12 mouse cellular contexts compared by ENCODE assay signal in the genomic region with DNA sequence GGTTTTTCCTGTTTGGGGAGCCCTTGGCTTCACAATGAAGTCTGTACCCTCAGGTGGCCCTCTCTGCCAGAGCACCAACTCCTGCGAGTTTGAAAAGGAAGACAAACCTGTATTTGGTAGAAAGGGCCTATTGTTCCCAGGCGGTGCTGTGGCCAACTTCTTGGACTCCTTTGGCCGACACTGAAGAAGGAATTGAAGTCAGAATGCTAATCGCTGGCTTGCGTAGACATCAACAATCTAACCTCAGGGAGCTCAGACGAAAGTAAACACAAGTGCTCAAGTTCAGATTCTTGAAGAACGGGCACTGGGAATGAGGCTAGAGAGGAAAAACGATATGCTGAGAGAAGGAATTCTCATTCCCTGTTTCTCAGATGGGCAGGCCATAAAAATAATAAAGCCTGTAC. TPM values are rescaled to one million over a fixed set of nuclear protein-coding genes. Genes with fewer than 3 reads are reported as not detected.
DNase-seq lines count a peak whose midpoint lies in the region; ATAC-seq and TF ChIP-seq lines count a peak whose summit lies in the region.
"Had no signal": no experiment of that assay in that cellular context is flagged by ENCODE, and none has a peak within 500 bp of the region (broad histone marks: within the 10 kb centered on the region; RNA-seq: fewer than 3 reads in every experiment).

No protein-coding gene starts in this region.

- intact Hi-C loops in heart, postnatal 25 days (cut with DNase I), result no loop called here

- peaks cover 23% of the 10 kb centered on the region; the same call in 1 of the 2 replicates for H3K36me3 ChIP-seq in heart, embryonic 10.5 days
- H3K36me3 ChIP-seq in lung, embryonic 14.5 days (ENCODE audit: insufficient read depth), result peaks cover 16% of the 10 kb centered on the region; the same call in 1 of the 2 replicates

- H3K4me2 ChIP-seq in lung, embryonic 14.5 days, result no peak overlapping the region
- H3K4me2 ChIP-seq: liver, embryonic 12.5 days; neural tube, embryonic 13.5 days had no signal

- no peak overlapping the region for H3K9ac ChIP-seq in lung, embryonic 14.5 days
- H3K9ac ChIP-seq: liver, embryonic 12.5 days; neural tube, embryonic 13.5 days had no signal

- DNase-seq in heart, embryonic 10.5 days (ENCODE audit: low spot score), result no peak
- no peak for DNase-seq in heart, postnatal 25 days (ENCODE audit: low spot score)
- DNase-seq in lung, embryonic 14.5 days, result peak; percentile 61
- no peak for DNase-seq in lung, adult 2 months
- DNase-seq in lung, postnatal 36 days, result peak; percentile 21
- no peak for DNase-seq in right cerebral cortex, postnatal 36 days (ENCODE audit: low spot score in 2 of 2)
- DNase-seq in right cerebral cortex, adult 2 months (ENCODE audit: low spot score in 2 of 2), result no peak
- DNase-seq: cerebellum, adult 9-10 months; midbrain, embryonic 14.5 days had no signal

- H3K27me3 ChIP-seq in heart, embryonic 10.5 days (ENCODE audit: insufficient read depth, poor library complexity, severe bottlenecking), result no peaks in the 10 kb centered on the region
- H3K27me3 ChIP-seq in lung, embryonic 14.5 days (ENCODE audit: insufficient read depth, low read length), result no peaks in the 10 kb centered on the region
- H3K27me3 ChIP-seq: liver, embryonic 12.5 days; neural tube, embryonic 13.5 days had no signal

- TF ChIP-seq POLR2A in lung, adult 2 months (IDR thresholded peaks at IDR 0.05; ENCODE audit: borderline replicate concordance, extremely low read depth, low read depth, low read length), result no peak
- TF ChIP-seq POLR2A in embryonic fibroblast, embryonic 13.5 days (IDR thresholded peaks at IDR 0.05; ENCODE audit: low read depth, low read length), result no peak

- peak; percentile 50 for ATAC-seq in lung, embryonic 14.5 days (ENCODE audit: insufficient read depth)
- ATAC-seq: liver, embryonic 12.5 days had no signal

- H3K27ac ChIP-seq in heart, embryonic 10.5 days, result peak overlapping the region; percentile 77; the same call in 1 of the 2 replicates
- peak overlapping the region; percentile 78 for H3K27ac ChIP-seq in lung, embryonic 14.5 days (ENCODE audit: low read depth)
- peak overlapping the region; percentile 88 for H3K27ac ChIP-seq in embryonic fibroblast, embryonic 13.5 days (ENCODE audit: insufficient read depth, low read length)
- H3K27ac ChIP-seq: liver, embryonic 12.5 days; neural tube, embryonic 13.5 days had no signal

- H3K4me3 ChIP-seq in heart, embryonic 10.5 days, result no peak overlapping the region
- H3K4me3 ChIP-seq in lung, embryonic 14.5 days (ENCODE audit: low read depth, low read length), result no peak overlapping the region
- no peak overlapping the region for H3K4me3 ChIP-seq in lung, adult 2 months (replicated peaks; ENCODE audit: extremely low read depth, low read depth, low read length)
- no peak overlapping the region for H3K4me3 ChIP-seq in embryonic fibroblast, embryonic 13.5 days (ENCODE audit: insufficient read depth, low read length)
- H3K4me3 ChIP-seq: liver, embryonic 12.5 days; neural tube, embryonic 13.5 days had no signal

- 79% methylated on average over 8 of the region's 8 CpGs for WGBS in heart, embryonic 10.5 days
- 41% methylated on average over 8 of the region's 8 CpGs for WGBS in lung, embryonic 14.5 days
- WGBS in lung, adult 2 months, result 38% methylated on average over 8 of the region's 8 CpGs

- TF ChIP-seq CTCF in lung, embryonic 14.5 days (IDR thresholded peaks at IDR 0.05; ENCODE audit: low read depth), result no peak
- no peak for TF ChIP-seq CTCF in lung, adult 2 months (IDR thresholded peaks at IDR 0.05; ENCODE audit: insufficient read depth, low read length)
- no peak for TF ChIP-seq CTCF in embryonic fibroblast, embryonic 13.5 days (IDR thresholded peaks at IDR 0.05; ENCODE audit: borderline replicate concordance, insufficient read depth, low read length)

- peaks cover 71% of the 10 kb centered on the region for H3K4me1 ChIP-seq in heart, embryonic 10.5 days
- H3K4me1 ChIP-seq in lung, embryonic 14.5 days (ENCODE audit: insufficient read depth), result peaks cover 21% of the 10 kb centered on the region
- no peaks in the 10 kb centered on the region; the same call in 1 of the 2 replicates for H3K4me1 ChIP-seq in lung, adult 2 months (ENCODE audit: control insufficient read depth, insufficient read depth, low read length)
- H3K4me1 ChIP-seq in embryonic fibroblast, embryonic 13.5 days (ENCODE audit: control insufficient read depth, insufficient read depth, low read length), result peaks cover 44% of the 10 kb centered on the region

- H3K9me3 ChIP-seq in heart, embryonic 10.5 days, result no peaks in the 10 kb centered on the region
- no peaks in the 10 kb centered on the region for H3K9me3 ChIP-seq in lung, embryonic 14.5 days (ENCODE audit: low read depth, low read length)
- H3K9me3 ChIP-seq: liver, embryonic 12.5 days; neural tube, embryonic 13.5 days had no signal

RNA-seq across cellular contexts. Expression of a gene that starts 55.9 kb away (rescaled TPM):
- 16.2 and 17.2 TPM in 2 replicates for polyA plus RNA-seq in heart, embryonic 10.5 days (2016; fragmentation: Nextera tagmentation; extraction: Ambion mirVana)
- 10 to 100 TPM; 11.4 to 13.0 TPM for total RNA-seq in heart, postnatal 25 days (2021)
- 20.4 and 21.4 TPM in 2 replicates for polyA plus RNA-seq in lung, embryonic 14.5 days (2014; fragmentation: Nextera tagmentation; extraction: Ambion mirVana)
- 20.9 and 25.9 TPM in 2 replicates for polyA plus RNA-seq in lung, adult 2 months (2012; rRNA removed)
- 25.8 and 29.5 TPM in 2 replicates for polyA plus RNA-seq in embryonic fibroblast, embryonic 13.5 days (2011; ENCODE audit: insufficient read length, low read depth, missing spikeins)

Comparison
In these comparisons a context has a peak if more than half of its experiments do, and no peak if none do; other contexts are left out.
1. DNase-seq: peak in lung, embryonic 14.5 days (single experiment) and lung, postnatal 36 days (single experiment); none in heart, embryonic 10.5 days (single experiment), heart, postnatal 25 days (single experiment), lung, adult 2 months (single experiment), right cerebral cortex, postnatal 36 days (0 of 2) and right cerebral cortex, adult 2 months (0 of 2).
2. Peak in every context shown above with its lines, with median percentiles within 50 percentile points of each other: H3K27ac ChIP-seq.